Mouse (Mus musculus) liver (tissue): Measurements from ENCODE around the gene Lima1.
"Not testable (repeated sequence)": the region's sequence is repeated elsewhere in the genome, so short reads cannot be mapped to it uniquely, and the experiment has no call there.

Experiments
- DNase-seq: peaks from one replicate; pipeline ENCODE4 v3.0.0-alpha.2; 2020; ENCODE audit warnings: mixed read lengths

Lima1 gene

GRCm38 (mm10) chr15:99801885-99802572, 73.2 kb downstream of the Lima1 start:
- no peak for DNase-seq

GRCm38 (mm10) chr15:99799706-99800105, 75.5 kb downstream of the Lima1 start:
- no peak for DNase-seq

- DNase-seq = no peak
Measured at GRCm38 (mm10) chr15:99797898-99798297, 77.4 kb downstream of the Lima1 start.

- DNase-seq = no peak
Measured at GRCm38 (mm10) chr15:99796735-99797134, 78.5 kb downstream of the Lima1 start.

- DNase-seq = no peak
Measured at GRCm38 (mm10) chr15:99796066-99796465, 79.2 kb downstream of the Lima1 start.

GRCm38 (mm10) chr15:99792221-99792815, 82.9 kb downstream of the Lima1 start:
- DNase-seq = no peak

- no peak for DNase-seq
Measured at GRCm38 (mm10) chr15:99791003-99791402, 84.3 kb downstream of the Lima1 start.

- DNase-seq = no peak
Measured at GRCm38 (mm10) chr15:99790464-99790863, 84.8 kb downstream of the Lima1 start.

GRCm38 (mm10) chr15:99787625-99788120, 87.6 kb downstream of the Lima1 start:
- no peak for DNase-seq

GRCm38 (mm10) chr15:99778677-99779335, 96.5 kb downstream of the Lima1 start:
- no peak for DNase-seq

GRCm38 (mm10) chr15:99778148-99778547, 97.1 kb downstream of the Lima1 start:
- DNase-seq = no peak

- DNase-seq = no peak
Measured at GRCm38 (mm10) chr15:99772925-99773324, 102.3 kb downstream of the Lima1 start.

- DNase-seq = not testable (repeated sequence)
Measured at GRCm38 (mm10) chr15:99772881-99772924, 102.6 kb downstream of the Lima1 start, which contains the start of gene Cers5. Gene Cers5 (minus strand): TSS chr15:99772885.

GRCm38 (mm10) chr15:99772277-99772880, 102.9 kb downstream of the Lima1 start:
- DNase-seq = peak; percentile 86

- DNase-seq = no peak
Measured at GRCm38 (mm10) chr15:99771601-99772276, 103.5 kb downstream of the Lima1 start.

GRCm38 (mm10) chr15:99771004-99771500, 104.2 kb downstream of the Lima1 start:
- DNase-seq = no peak

GRCm38 (mm10) chr15:99768761-99769160, 106.5 kb downstream of the Lima1 start:
- DNase-seq = no peak

- DNase-seq = no peak
Measured at GRCm38 (mm10) chr15:99767467-99767866, 107.8 kb downstream of the Lima1 start.

GRCm38 (mm10) chr15:99754204-99754603, 121.1 kb downstream of the Lima1 start:
- no peak for DNase-seq

GRCm38 (mm10) chr15:99740229-99740628, 135.0 kb downstream of the Lima1 start:
- no peak for DNase-seq

GRCm38 (mm10) chr15:99736675-99737074, 138.6 kb downstream of the Lima1 start:
- no peak for DNase-seq

- no peak for DNase-seq
Measured at GRCm38 (mm10) chr15:99735631-99736030, 139.6 kb downstream of the Lima1 start.

- no peak for DNase-seq
Measured at GRCm38 (mm10) chr15:99733186-99733585, 142.1 kb downstream of the Lima1 start.
